Comparison of ENCODE assay signal across 8 mouse cellular contexts in genomic region chr5:112326446-112327009, GRCm38 (mm10). TPM values are rescaled to one million over a fixed set of nuclear protein-coding genes. Genes with fewer than 3 reads are reported as not detected.
DNase-seq lines count a peak whose midpoint lies in the region; ATAC-seq and TF ChIP-seq lines count a peak whose summit lies in the region.

No protein-coding gene starts in this region.

- peaks cover 26% of the 10 kb centered on the region for H3K36me3 ChIP-seq in kidney, postnatal 0 days (ENCODE audit: insufficient read depth, low read length)
- peaks cover 27% of the 10 kb centered on the region for H3K36me3 ChIP-seq in hindbrain, postnatal 0 days (ENCODE audit: insufficient read depth, low read length)
- H3K36me3 ChIP-seq in midbrain, postnatal 0 days (ENCODE audit: insufficient read depth, low read length), result peaks cover 30% of the 10 kb centered on the region

- TF ChIP-seq CTCF in kidney, postnatal 0 days (IDR thresholded peaks at IDR 0.05; ENCODE audit: low read depth), result no peak
- no peak for TF ChIP-seq CTCF in hindbrain, postnatal 0 days (IDR thresholded peaks at IDR 0.05; ENCODE audit: low read depth)
- no peak for TF ChIP-seq CTCF in midbrain, postnatal 0 days (IDR thresholded peaks at IDR 0.05)

- peak overlapping the region; percentile 37; the same call in 1 of the 2 replicates for H3K27ac ChIP-seq in kidney, postnatal 0 days
- H3K27ac ChIP-seq in hindbrain, postnatal 0 days, result peak overlapping the region; percentile 82; the same call in 1 of the 2 replicates
- peak overlapping the region; percentile 77 for H3K27ac ChIP-seq in midbrain, postnatal 0 days (ENCODE audit: low read depth, low read length)

- H3K4me2 ChIP-seq in kidney, postnatal 0 days (ENCODE audit: low read length), result peak overlapping the region; percentile 79
- peak overlapping the region; percentile 86 for H3K4me2 ChIP-seq in hindbrain, postnatal 0 days (ENCODE audit: low read depth, low read length)
- H3K4me2 ChIP-seq in midbrain, postnatal 0 days (ENCODE audit: low read depth, low read length, poor library complexity, severe bottlenecking), result peak overlapping the region; percentile 88

- peaks cover 10% of the 10 kb centered on the region; the same call in 1 of the 2 replicates for H3K4me1 ChIP-seq in kidney, postnatal 0 days (replicated peaks; ENCODE audit: insufficient read depth, low read length)
- H3K4me1 ChIP-seq in hindbrain, postnatal 0 days (ENCODE audit: insufficient read depth, low read length), result peaks cover 6% of the 10 kb centered on the region
- peaks cover 5% of the 10 kb centered on the region; the same call in 1 of the 2 replicates for H3K4me1 ChIP-seq in midbrain, postnatal 0 days (ENCODE audit: insufficient read depth, low read length)

- peak overlapping the region; percentile 99 for H3K4me3 ChIP-seq in kidney, postnatal 0 days (replicated peaks; ENCODE audit: low read depth, low read length)
- H3K4me3 ChIP-seq in hindbrain, postnatal 0 days (ENCODE audit: low read length), result peak overlapping the region; percentile 72
- peak overlapping the region; percentile 73 for H3K4me3 ChIP-seq in midbrain, postnatal 0 days (ENCODE audit: low read depth, low read length)

- H3K27me3 ChIP-seq in kidney, postnatal 0 days (ENCODE audit: insufficient read depth, low read length), result no peaks in the 10 kb centered on the region
- no peaks in the 10 kb centered on the region for H3K27me3 ChIP-seq in hindbrain, postnatal 0 days (ENCODE audit: insufficient read depth, low read length)
- no peaks in the 10 kb centered on the region for H3K27me3 ChIP-seq in midbrain, postnatal 0 days (ENCODE audit: insufficient read depth, low read length)

- peak; percentile 2; the same call in 1 of the 2 replicates for ATAC-seq in kidney, postnatal 0 days (replicated peaks; ENCODE audit: low FRiP score, low read depth)
- 0 out of 2 replicates have a peak, but pooled peaks have one; percentile 1 for ATAC-seq in common myeloid progenitor, adult 5-6 weeks (replicated peaks; ENCODE audit: low read depth, poor library complexity, severe bottlenecking)
- ATAC-seq in hindbrain, postnatal 0 days, result peak; percentile 62; the same call in 1 of the 2 replicates
- peak; percentile 60 for ATAC-seq in midbrain, postnatal 0 days (ENCODE audit: low FRiP score)

- peak overlapping the region; percentile 80 for H3K9ac ChIP-seq in kidney, postnatal 0 days (ENCODE audit: low read depth, low read length)
- H3K9ac ChIP-seq in hindbrain, postnatal 0 days (replicated peaks; ENCODE audit: low read length), result peak overlapping the region; percentile 65
- H3K9ac ChIP-seq in midbrain, postnatal 0 days (replicated peaks; ENCODE audit: low read length, poor library complexity, severe bottlenecking), result peak overlapping the region; percentile 74

- no peaks in the 10 kb centered on the region for H3K9me3 ChIP-seq in kidney, postnatal 0 days (replicated peaks; ENCODE audit: low read length)
- H3K9me3 ChIP-seq in hindbrain, postnatal 0 days (ENCODE audit: low read length), result no peaks in the 10 kb centered on the region
- H3K9me3 ChIP-seq in midbrain, postnatal 0 days (ENCODE audit: low read length), result no peaks in the 10 kb centered on the region

- no peak for DNase-seq in kidney, postnatal 0 days (ENCODE audit: low spot score)
- no peak for DNase-seq in kidney, adult 11 months
- no peak for DNase-seq in hindbrain, postnatal 0 days (ENCODE audit: low spot score)
- no peak for DNase-seq in midbrain, postnatal 0 days (ENCODE audit: low spot score)
- DNase-seq in thymus, postnatal 25 days, result no peak
- DNase-seq in spleen, postnatal 36 days (ENCODE audit: low spot score in 2 of 2), result no peak
- no peak for DNase-seq in thymus, postnatal 10 days (ENCODE audit: low spot score in 2 of 2)

- 2% methylated on average over 32 of the region's 33 CpGs for WGBS in kidney, postnatal 0 days
- 3% methylated on average over 32 of the region's 33 CpGs for WGBS in hindbrain, postnatal 0 days
- WGBS in midbrain, postnatal 0 days, result 1% methylated on average over 31 of the region's 33 CpGs

RNA-seq across cellular contexts. Expression of gene Tfip11, which starts 0.4 kb away (rescaled TPM):
- polyA plus RNA-seq in kidney, postnatal 0 days (2015; fragmentation: Nextera tagmentation; extraction: Ambion mirVana), result 19.8 and 23.5 TPM in 2 replicates
- 18.6 and 23.8 TPM in 2 replicates for total RNA-seq in common myeloid progenitor, adult 5-6 weeks (2017)
- 16.5 and 20.2 TPM in 2 replicates for total RNA-seq in hindbrain, postnatal 0 days (2014; rRNA removed)
- polyA plus RNA-seq in hindbrain, postnatal 0 days (2015; fragmentation: Nextera tagmentation; extraction: Ambion mirVana), result 24.3 and 24.4 TPM in 2 replicates
- 19.8 and 20.8 TPM in 2 replicates for total RNA-seq in midbrain, postnatal 0 days (2014; rRNA removed)
- 27.4 and 29.0 TPM in 2 replicates for polyA plus RNA-seq in midbrain, postnatal 0 days (2015; fragmentation: Nextera tagmentation; extraction: Ambion mirVana)

RNA-seq across cellular contexts. Expression of gene Srrd, which starts 16.3 kb away (rescaled TPM):
- 26.3 and 30.0 TPM in 2 replicates for polyA plus RNA-seq in kidney, postnatal 0 days (2015; fragmentation: Nextera tagmentation; extraction: Ambion mirVana)
- 10.3 and 20.0 TPM in 2 replicates for total RNA-seq in common myeloid progenitor, adult 5-6 weeks (2017)
- 84.3 and 92.0 TPM in 2 replicates for total RNA-seq in hindbrain, postnatal 0 days (2014; rRNA removed)
- polyA plus RNA-seq in hindbrain, postnatal 0 days (2015; fragmentation: Nextera tagmentation; extraction: Ambion mirVana), result 49.1 and 56.0 TPM in 2 replicates
- 60.5 and 69.6 TPM in 2 replicates for total RNA-seq in midbrain, postnatal 0 days (2014; rRNA removed)
- polyA plus RNA-seq in midbrain, postnatal 0 days (2015; fragmentation: Nextera tagmentation; extraction: Ambion mirVana), result 49.0 and 59.3 TPM in 2 replicates

RNA-seq across cellular contexts. Expression of gene Hps4, which starts 16.4 kb away (rescaled TPM):
- polyA plus RNA-seq in kidney, postnatal 0 days (2015; fragmentation: Nextera tagmentation; extraction: Ambion mirVana), result 25.3 and 28.0 TPM in 2 replicates
- total RNA-seq in common myeloid progenitor, adult 5-6 weeks (2017), result 13.9 and 21.1 TPM in 2 replicates
- total RNA-seq in hindbrain, postnatal 0 days (2014; rRNA removed), result 43.9 and 45.6 TPM in 2 replicates
- 32.7 and 33.6 TPM in 2 replicates for polyA plus RNA-seq in hindbrain, postnatal 0 days (2015; fragmentation: Nextera tagmentation; extraction: Ambion mirVana)
- 34.9 and 41.1 TPM in 2 replicates for total RNA-seq in midbrain, postnatal 0 days (2014; rRNA removed)
- 36.1 and 36.4 TPM in 2 replicates for polyA plus RNA-seq in midbrain, postnatal 0 days (2015; fragmentation: Nextera tagmentation; extraction: Ambion mirVana)

RNA-seq across cellular contexts. Expression of gene Gm6583, which starts 29.3 kb away (rescaled TPM):
- polyA plus RNA-seq in kidney, postnatal 0 days (2015; fragmentation: Nextera tagmentation; extraction: Ambion mirVana), result 0.08 and 0.10 TPM in 2 replicates
- not detected in 2 replicates for total RNA-seq in common myeloid progenitor, adult 5-6 weeks (2017)
- not detected in 2 replicates for total RNA-seq in hindbrain, postnatal 0 days (2014; rRNA removed)
- polyA plus RNA-seq in hindbrain, postnatal 0 days (2015; fragmentation: Nextera tagmentation; extraction: Ambion mirVana), result 0.06 TPM in 1 of 2 replicates, not detected in the other
- not detected in 2 replicates for total RNA-seq in midbrain, postnatal 0 days (2014; rRNA removed)
- polyA plus RNA-seq in midbrain, postnatal 0 days (2015; fragmentation: Nextera tagmentation; extraction: Ambion mirVana), result 0.12 TPM in 1 of 2 replicates, not detected in the other

RNA-seq across cellular contexts. Expression of gene Tpst2, which starts 50.0 kb away (rescaled TPM):
- polyA plus RNA-seq in kidney, postnatal 0 days (2015; fragmentation: Nextera tagmentation; extraction: Ambion mirVana), result 63.8 and 65.5 TPM in 2 replicates
- total RNA-seq in common myeloid progenitor, adult 5-6 weeks (2017), result 23.7 and 32.0 TPM in 2 replicates
- 46.9 and 57.0 TPM in 2 replicates for total RNA-seq in hindbrain, postnatal 0 days (2014; rRNA removed)
- 34.4 and 37.0 TPM in 2 replicates for polyA plus RNA-seq in hindbrain, postnatal 0 days (2015; fragmentation: Nextera tagmentation; extraction: Ambion mirVana)
- 37.3 and 41.1 TPM in 2 replicates for total RNA-seq in midbrain, postnatal 0 days (2014; rRNA removed)
- 37.1 and 37.8 TPM in 2 replicates for polyA plus RNA-seq in midbrain, postnatal 0 days (2015; fragmentation: Nextera tagmentation; extraction: Ambion mirVana)

Comparison
In these comparisons a context has a peak if more than half of its experiments do, and no peak if none do; other contexts are left out.
1. ATAC-seq: peak in every context shown above with its lines; median percentile 62 in hindbrain, postnatal 0 days; 60 in midbrain, postnatal 0 days; 2 in kidney, postnatal 0 days; 1 in common myeloid progenitor, adult 5-6 weeks.